Mouse (Mus musculus): ENCODE data around the gene Gtpbp10.

Gtpbp10 gene

DNA sequence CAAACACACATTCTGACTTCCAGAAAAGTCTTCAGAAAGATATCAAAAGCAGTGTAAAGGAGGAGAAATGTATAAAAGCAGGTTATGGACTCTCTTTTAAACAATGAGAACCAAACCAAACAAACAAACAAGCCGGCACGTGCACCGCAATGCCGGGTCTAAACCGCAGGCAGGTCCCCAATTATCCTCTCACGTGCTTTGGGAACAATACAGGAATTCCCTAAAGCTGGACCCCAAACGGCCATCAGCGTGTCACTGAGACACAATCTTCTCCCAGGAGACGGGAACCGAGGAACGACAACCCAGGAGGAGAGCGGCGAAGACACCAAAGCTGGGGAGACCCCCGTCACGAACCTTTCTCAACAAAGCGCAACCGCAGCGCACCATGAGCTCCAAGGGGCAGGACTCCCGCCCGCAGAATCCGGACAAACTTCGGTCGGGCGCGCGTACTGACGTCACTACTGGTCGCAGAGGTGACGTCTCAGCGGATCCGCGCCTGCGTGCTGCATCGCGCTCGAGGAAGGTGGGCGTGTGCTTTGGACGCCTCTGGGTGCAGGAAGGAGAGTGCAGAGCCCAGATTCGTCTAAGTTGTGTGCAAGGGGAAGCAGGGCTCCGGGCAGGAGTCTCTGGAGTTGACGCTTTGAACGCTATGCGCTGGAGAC lies at the start of gene Gtpbp10:
Gtpbp10 (minus strand) TSS at position 460 of the 662 bp plus-strand sequence.
- peak; percentile 94 for DNase-seq

DNA sequence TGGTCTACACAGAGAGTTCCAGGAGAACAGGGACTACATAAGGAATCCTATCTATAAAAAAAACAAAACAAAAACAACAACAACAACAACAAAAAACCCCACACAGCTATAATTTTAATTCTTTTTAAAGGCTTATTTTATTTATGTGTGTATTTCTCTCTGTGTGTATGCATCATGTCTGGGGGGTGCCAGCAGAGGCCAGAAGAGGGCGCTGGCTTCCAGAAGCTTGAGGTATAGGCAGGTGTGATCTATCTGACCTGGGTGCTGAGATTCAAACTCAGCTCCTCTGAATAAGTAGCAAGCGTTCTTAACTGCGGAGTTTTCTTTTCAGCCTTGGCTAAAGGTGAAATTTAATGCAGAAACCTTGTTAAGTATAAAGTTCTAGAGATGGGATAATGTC lies 28.3 kb upstream of the Gtpbp10 start:
- DNase-seq, result no peak

DNA sequence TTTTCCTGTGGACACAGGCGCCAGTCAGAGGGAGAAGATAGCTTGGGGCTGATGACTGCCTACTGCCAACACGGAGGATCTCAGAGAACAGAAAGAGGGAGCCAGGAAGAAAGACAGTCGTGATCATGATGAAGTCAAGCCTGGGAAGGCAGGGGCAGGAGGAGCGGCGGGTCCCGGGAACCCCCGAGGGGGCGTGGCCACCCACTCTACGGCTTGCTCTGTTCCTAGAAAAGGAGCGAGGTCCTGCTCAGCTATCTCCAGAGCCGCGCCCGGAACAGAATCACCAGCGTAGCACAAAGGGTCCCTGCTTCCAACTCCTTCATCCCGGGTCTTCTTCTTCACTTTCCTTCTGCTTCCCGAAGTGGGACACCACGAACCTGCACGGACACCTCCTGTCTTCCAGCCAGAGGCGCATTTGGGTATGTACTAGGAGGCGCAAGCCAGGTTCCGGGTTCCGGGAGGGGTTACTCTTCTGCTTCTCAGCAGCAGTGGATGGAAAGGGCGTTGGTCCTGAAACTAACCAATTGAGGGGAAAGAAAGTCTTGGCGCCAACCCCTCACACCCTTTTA lies 14.5 kb upstream of the Gtpbp10 start, which contains the start of gene Gm8773:
Gm8773 (plus strand) TSS at position 51 of the 569 bp plus-strand sequence.
- peak; percentile 18 for DNase-seq

DNA sequence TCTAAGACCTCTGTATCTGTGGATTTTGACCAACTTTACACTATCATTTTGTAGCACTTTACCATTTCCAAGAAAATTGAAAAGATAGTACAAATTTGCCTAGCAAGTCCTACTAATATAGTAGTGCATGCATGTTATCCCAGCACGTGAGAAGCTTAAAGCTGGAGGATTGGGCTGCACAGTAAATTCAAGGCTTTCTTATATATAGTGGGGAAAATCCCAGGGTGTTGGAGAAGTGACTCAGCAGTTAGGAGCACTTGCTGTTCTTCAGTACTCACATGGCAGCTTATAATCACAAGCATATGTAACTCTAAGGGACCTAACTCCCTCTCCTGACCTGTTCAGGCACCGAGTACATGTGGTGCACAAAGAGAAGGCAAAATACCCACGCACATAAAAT lies 3.1 kb upstream of the Gtpbp10 start:
- no peak for DNase-seq

DNA sequence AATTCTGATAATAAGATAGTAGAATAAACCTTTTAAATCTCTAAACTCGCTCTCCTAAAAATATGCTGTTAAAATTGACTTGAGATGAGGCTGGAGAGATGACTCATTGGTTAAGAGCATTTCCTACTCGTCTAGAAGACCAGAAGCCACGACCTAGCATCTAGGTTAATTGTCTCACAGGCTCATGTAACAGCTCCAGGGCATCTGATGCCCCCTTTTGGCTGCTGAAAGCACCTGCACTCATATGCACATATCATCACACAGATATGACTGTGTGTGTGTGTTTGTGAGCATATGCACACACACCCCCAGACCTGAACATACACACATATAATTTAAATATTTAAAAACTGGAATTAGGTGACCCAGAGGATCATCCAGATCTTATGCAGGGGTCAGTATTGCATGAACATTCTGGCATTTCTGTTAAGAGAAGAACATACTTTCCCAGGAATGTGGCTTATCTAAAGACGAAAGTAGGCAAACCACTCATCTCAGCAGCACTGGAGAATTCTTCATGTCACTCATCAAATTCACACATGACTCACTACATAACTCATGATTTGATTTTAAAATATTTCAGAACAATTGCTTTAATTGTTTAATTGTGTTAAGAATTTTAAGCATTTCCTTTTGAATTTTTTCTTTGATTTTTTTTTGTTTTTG lies 1.8 kb upstream of the Gtpbp10 start:
- DNase-seq, result no peak

DNA sequence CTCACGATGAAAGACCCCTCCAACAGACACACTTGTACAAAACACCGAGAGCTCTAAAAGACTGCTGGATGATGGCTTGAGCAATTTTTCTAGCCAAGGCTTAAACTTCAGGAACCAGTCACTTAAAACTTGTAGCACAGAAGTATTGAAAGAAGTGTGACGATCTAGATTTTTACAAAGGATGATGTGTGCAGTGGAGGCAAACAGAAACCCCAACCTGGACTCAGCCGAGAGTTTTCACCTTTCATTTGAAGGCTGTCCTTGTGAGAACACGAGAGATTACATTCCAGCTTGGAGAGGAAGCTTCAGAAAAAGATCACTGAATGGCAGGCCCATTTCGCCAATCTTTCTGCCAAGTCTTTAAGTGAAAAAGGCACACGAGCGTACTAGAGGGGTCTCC lies 460 bp upstream of the Gtpbp10 start:
- DNase-seq, result no peak

DNA sequence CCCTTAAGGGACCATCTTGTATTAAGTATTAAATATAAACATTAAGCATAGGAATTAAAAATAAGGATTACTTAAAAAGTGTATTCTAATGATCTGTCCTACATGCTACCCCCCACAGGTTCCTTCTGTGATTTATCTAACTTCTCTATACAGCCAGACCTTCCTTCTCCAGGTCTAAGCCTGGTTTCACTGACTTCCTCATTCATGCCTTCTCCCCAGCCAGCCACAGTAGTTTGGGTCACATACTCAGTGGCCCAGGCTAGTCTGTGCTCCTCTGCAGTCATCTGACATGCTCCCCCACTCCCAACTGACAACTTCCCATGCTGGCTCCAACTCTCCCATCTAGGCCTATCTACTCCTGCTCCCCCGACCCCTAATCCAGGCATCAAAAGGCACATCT lies 8.2 kb downstream of the Gtpbp10 start:
- no peak for DNase-seq

DNA sequence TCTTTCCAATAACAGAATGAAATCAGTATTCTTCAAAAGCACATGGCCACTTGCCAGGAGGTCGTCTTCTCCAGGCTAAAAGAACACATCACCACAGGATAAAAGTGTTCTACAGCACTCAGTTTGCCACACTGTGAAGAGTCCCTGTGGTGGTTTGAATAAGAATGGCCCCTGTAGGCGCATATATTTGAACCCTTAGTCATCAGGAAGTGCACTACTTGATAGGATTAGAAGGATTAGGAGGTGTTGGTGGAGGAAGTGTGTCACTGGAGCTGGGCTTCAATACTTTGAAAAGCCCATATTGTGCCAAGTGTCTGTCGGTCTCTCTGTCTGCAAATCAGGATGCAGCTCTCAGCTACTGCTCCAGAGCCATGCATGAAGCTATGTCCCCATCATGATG lies 19.0 kb downstream of the Gtpbp10 start:
- DNase-seq, result no peak

DNA sequence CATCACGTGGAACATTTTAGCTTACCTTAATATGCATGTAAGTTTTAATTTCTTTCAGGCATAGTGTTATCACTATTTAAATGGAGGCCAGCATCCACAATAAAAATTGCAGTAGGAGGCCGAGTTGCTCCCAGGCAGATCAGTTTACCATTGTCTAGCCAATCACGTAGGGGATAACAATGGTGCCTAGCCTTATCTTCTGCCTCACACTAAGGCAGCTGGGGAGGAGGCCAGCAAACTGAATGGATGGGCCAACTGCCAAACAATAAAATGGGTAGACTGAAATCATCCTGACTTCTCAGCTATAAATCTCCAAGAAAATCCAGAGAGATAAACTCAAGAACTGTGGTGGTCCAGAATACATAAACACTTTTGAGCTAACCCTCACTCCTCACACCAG lies 19.6 kb downstream of the Gtpbp10 start:
- no peak for DNase-seq

DNA sequence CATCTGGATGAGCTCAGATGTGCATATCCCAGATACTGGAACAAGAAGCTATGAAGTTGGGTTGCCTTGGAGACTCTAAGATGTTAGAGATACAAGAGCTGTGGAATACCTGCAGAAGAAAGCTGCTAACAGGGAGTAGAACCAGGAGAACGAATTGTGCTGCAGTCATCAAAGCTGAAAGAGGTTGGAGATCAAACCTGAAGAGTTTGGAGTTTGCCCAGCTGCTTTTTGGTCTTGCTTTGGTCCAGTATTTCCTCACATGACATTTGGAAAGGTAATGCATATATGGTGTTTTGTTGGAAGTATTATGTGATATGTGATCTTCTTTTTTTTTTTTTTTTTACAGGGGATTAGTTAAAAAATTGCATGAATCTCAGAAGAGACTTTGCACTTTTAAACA lies 23.2 kb downstream of the Gtpbp10 start:
- DNase-seq, result no peak

DNA sequence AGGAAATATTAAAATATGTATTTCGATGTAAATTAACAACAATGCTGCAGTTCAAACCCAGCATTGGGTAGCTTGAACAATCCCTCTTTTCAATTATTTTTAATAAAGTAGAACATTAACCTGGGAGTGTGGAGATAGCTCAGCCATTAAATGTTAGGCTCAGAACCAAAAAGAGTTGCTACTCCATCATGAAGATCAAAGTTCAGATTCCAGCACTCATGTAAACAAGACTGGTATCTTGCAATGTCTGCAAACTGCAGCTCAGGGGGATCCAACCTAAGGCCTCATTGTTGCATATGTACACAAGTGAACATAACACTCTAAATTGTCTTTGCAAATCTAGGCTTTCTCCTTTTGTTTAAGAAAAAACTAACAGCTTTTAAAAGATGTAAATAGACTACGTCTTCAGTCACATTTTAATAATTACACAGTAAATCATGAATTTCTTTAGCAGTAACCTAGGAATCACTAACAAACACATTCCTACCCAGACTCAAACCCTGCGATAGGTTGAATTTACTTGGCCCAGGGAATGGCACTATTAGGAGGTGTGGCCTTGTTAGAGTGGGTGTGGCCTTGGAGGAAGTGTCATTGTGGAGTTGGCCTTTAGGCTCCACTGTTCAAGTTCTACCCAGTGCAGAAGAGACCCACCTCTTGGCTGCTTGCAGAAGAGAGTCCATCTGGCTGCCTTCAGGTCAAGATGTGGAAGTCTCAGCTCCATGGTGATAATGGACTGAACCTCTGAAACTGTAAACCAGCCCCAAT lies 25.5 kb downstream of the Gtpbp10 start:
- DNase-seq, result no peak

DNA sequence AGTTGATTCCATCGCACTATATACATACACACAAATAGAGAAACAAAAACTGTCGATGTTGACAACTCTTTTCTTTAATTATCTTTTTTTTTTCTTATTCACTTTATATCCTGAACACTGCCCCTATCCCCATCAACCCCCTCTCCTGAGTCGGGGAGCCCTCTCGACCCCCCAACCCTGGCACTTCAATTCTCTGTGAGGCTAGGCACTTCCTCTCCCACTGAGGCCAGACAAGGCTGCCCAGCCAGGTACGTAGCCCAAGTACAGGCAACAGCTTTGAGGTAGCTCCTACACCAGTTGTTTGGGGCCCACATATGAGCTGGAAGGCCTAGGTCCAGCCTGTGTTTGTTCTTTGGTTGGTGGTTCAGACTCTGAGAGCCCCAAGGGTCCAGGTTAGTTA lies 43.9 kb downstream of the Gtpbp10 start:
- no peak for DNase-seq

DNA sequence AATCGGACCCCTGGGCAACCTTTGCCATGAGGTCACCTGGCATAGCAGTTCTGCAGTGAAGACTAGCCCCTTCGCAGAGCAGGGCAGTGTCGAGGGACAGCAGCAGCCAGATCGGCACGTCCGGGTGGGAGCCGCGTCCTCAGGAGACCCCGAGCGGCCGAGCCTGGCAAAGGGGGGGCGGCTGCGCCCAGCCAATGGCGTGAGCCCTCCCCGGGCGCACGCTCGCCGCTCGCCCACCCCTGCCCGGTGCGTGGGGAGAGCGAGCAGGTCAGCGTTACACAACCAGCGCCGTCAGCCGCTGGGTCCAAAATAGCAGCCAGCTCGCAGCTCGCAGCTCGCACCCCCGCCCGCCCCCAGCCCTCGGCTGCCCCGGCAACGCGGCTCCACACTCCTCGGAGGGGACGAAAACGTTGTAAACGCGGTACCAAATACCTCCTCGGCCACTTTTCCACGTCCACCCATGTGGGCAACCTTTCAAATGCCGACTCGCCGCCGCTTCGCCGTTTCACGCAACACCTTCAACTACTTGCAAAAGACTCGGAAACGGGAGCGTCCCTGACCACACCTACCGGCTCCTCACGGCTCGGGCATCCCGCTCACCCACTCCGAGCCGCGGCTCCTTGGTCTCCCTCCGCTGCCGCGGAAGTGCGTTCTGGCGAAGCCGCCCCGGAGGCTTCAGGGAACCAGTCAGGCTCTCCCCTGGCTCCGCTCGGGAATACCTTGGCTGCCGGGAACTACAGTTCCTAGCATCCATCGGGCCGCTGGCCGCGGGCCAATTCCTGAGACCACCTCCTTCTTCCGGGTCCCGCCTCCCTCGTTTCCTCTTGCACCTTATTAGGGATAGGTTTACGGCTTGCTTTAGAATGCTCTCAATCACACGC lies 44.9 kb downstream of the Gtpbp10 start, which contains the start of gene Cldn12:
Cldn12 (minus strand) TSS at position 763 of the 881 bp plus-strand sequence.
- peak; percentile 66 for DNase-seq

DNA sequence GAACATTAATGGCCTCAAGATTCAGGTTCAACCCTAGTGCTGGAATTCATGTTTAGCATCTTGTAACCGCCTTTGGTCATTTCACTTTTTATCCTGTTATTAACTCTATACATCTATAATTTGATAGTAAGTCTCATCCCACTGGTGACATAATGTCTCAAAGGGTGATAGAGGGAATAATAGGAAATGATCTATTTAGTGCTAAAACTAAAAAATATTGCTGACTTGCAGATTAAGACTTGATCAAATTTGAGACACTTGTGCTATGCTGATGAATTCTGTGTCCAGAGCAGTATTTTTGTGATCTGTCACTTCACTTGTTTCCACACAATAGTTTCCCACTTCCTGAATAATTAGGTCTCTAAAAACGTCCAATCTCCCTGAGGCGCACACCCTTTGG lies 47.9 kb downstream of the Gtpbp10 start:
- DNase-seq, result no peak

DNA sequence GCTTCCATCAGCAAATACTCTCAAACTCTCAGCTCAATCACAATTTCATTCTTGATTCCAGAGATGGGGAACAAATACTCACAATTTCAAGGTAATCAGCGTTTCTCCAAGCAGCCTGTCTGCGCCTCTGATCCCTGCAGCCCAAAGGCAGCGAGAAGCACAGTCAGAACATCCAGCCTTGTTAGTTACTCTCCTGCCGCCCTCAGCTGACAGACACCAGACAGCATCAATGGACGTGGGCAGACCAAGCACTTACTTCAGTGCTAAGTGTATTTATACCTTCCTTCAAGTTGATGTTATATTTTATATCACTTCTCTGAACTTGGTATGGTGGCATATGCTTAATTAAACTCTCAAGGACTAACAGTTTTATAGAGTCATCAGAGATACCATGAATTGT lies 48.3 kb downstream of the Gtpbp10 start:
- DNase-seq, result no peak

DNA sequence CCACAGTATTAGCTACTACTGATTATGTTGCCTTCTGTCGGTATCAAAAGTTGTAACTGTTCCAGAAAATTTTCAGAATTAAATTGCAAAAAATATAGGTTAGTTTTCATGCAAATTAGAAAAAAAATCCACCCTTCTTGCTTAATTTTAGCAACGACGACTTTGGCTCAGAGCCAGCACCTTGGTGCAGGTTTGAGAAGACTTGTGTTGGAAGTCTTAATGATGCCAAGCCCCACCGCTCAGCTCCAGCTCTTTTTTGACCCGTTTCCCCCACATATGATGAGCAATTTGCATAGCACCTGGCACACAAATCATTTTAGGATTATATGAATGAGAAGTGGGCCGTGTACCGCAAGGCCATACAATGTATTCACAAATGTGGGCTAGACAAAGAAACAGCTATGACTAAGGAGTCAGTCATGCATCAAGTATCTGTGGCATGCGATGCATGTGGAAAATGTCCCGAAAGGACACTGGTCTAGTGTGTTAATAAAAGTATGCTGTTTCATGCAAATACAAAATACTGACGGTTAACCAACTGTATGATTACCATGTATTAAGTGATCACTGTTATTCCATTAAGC lies 48.9 kb downstream of the Gtpbp10 start:
- no peak for DNase-seq

DNA sequence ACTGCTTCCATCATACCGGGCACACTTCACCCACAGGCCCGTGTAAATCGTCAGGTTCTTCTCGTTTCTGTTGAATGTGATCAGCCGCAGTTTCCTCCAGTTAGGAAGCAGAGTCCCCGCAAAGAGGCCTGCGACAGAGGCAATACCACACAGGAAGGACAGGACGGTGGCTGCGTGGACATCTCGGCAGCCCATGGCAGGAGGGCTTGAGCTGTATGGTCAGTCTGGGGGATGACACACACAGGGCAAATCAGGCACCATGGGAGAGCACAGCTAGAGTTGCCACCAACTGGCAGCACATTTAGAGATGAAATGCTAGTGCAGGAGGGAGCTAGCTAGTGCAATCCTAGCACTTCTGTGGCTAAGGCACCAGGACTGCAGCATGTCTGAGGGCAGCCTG lies 51.1 kb downstream of the Gtpbp10 start:
- DNase-seq, result no peak

DNA sequence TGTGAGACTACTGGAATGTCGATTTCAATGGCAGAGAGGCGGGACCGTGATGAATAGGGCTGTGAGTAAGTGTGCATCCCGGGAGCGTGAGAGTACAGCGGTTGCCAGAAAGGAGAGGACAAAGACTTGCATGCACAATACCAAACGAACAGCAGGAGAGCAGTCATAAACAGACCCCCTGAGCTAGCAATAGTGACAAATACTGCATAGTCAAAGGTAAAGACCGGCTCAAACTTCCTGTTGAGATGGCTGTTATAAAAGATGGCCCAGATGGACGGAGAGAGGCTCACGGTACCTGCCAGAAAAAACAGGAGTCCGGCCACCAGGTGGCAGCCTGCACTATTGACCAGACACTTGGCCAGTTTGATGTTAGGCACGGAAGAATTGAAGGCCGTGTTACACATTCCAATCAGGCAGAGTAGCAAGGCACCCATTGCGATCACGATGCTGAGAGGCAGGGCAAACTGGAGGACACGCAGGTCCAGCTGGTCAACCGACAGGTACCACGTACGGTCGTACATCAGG lies 51.6 kb downstream of the Gtpbp10 start:
- DNase-seq, result peak; percentile 47

DNA sequence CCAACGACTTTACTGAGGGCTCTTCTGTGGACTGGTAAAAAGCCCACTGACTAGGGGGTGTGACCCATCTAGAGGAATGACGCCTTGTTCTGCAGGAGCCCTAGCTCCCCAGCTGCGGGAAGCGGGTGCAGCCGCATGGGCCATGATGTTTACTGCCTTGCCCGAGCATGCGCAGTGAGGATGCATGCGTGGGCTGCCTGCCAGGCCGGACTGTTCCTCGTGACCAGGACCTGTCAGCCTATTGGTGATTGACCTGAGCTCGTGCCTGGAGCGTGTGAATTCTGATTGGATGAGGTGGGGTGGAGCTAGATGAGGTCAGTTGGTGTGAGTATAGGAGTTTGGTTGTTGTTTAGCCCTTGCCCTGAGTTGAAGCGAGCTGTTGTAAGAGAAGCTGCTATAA lies 54.9 kb downstream of the Gtpbp10 start:
- DNase-seq, result no peak

DNA sequence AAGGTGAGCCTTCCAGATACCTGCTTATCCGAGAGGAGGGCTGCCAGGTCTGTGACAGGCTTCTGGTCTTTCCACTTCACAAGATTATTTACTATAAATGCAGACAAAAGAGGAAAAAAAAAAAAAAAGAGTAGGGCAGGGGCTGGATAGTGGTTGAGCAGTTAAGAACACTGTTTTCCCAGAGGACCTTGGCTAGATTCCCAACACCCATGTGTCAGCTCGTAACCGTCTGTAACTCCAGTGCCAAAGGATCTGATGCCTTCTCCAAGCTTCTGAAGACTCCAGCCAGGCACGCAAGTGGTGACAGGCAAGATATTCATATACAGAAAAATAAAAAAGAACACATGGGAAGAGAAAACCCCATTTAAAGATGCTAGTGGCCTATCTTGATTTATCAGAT lies 56.0 kb downstream of the Gtpbp10 start:
- DNase-seq, result no peak

DNA sequence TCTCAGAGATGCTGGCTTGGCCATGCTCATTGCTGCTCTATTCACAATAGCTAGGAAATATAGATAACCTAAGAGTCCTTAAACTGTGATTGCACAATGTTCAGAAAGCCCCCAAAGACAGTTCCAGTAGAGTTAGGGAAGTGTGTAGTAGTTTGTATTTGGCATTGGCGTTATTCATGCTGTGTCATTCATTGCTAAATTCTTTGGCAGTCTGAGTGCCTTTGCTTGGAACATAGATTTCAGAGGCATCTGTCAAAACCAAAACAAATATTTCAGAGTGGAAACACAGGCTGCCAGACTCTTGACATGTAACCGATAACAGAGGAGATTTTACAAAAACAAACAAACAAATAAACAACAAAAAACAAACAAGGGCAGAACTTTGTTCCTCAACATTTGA lies 57.8 kb downstream of the Gtpbp10 start:
- no peak for DNase-seq

DNA sequence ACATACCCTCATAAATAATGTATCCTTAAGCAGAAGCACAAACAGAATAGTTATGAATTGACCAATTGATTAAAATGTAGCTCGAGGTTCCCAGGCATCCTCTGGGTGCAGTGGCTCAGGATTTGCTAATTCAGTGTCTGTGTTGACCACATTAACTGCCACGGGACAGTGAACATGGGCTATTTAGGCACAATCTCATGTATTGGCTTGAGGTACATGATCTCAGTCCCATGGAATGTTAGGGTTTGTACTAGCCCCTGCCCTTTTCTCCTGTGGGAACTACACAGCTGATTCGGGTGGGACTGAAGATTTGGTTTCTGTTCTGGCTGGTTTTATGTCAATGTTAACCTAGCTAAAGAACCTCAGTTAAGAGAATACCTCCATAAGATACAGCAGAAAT lies 62.9 kb downstream of the Gtpbp10 start:
- DNase-seq, result no peak
